Mouse (Mus musculus): ENCODE results near the gene Tmem201. TPM values are rescaled to one million over a fixed set of nuclear protein-coding genes. Genes with fewer than 3 reads are reported as not detected.

The Tmem201 gene
- total and polyA plus RNA-seq, 3 experiments, result 6.4 to 29.2 (median 16.2) TPM

DNA sequence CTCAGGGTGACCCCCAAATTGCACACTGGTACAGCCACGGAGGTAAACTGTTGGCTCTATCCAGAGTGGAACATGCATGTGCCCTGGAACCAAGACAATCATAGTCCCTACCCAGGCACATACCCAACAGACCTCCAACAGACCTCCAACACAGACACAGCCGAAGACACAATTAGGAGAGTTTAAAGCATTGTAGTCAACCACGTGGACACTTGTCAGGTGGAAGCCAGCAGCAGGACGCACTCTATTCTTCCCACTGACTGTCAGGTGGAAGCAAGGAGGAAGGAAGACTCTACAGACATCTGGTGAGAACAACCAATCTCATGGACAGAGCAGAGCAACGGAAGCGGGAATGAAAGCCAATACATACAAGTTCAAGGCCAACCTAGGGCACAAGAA is 72.2 kb downstream of the Tmem201 start:
- H3K36me3 ChIP-seq (replicated peaks in 1 of 2; ENCODE audit: control insufficient read depth in 1 of 2, insufficient read depth in 1 of 2, low read length in 1 of 2), result peaks cover 55 to 72% of the 10 kb centered on the region in 2 experiments
- no peaks in the 10 kb centered on the region for H3K27me3 ChIP-seq (replicated peaks)
- H3K27ac ChIP-seq (ENCODE audit: insufficient read depth, low read depth), result peak overlapping the region; percentile 91
- H3K4me2 ChIP-seq (ENCODE audit: insufficient read depth, low read depth, poor library complexity, severe bottlenecking), result peak overlapping the region; percentile 64
- peaks cover 16 to 87% of the 10 kb centered on the region in 2 experiments for H3K4me1 ChIP-seq (ENCODE audit: control insufficient read depth in 1 of 2, insufficient read depth in 2 of 2)
- in situ Hi-C loops (cut with MboI; ENCODE audit: low pct_ligation_motif_present, low pct_unique_long_range_greater_than_20kb, low sequenced_read_pairs), result no loop called here
- H3K4me3 ChIP-seq (replicated peaks in 1 of 3; ENCODE audit: low read depth in 2 of 3, low read length in 2 of 3, poor library complexity in 1 of 3), result no peak overlapping the region
- dilution Hi-C loops (cut with MboI; ENCODE audit: extremely low pct_ligation_motif_present, extremely low pct_unique_long_range_greater_than_20kb, low sequenced_read_pairs), result no loop called here
- TF ChIP-seq MXI1 (IDR thresholded peaks at IDR 0.05; ENCODE audit: low read depth, low read length) (0 out of 2 replicates have a peak, but pooled peaks have one; percentile 50), ZKSCAN1 (IDR thresholded peaks at IDR 0.05; ENCODE audit: borderline replicate concordance, low read depth, low read length) (no peak), MYC (IDR thresholded peaks at IDR 0.05; ENCODE audit: low read depth, low read length) (peak; percentile 69), MAX (IDR thresholded peaks at IDR 0.05; ENCODE audit: low read length) (peak; percentile 82), USF2 (conservative IDR thresholded peaks at IDR 0.05; ENCODE audit: low read depth, low read length) (no peak)
- DNase-seq (ENCODE audit: extremely low read depth), result no peak
- peaks cover 4% of the 10 kb centered on the region for H3K9me3 ChIP-seq (replicated peaks; ENCODE audit: low read length)
- peaks cover 36% of the 10 kb centered on the region for H3K79me2 ChIP-seq (replicated peaks; ENCODE audit: control insufficient read depth, extremely low read depth, insufficient read depth, poor library complexity, severe bottlenecking)
- H3K9ac ChIP-seq (ENCODE audit: insufficient read depth, low read depth), result peak overlapping the region; percentile 36; the same call in 1 of the 2 replicates

Other genes with a start within 250 kb of the Tmem201 start
- 5.7 and 5.9 TPM in 2 replicates for gene Ctnnbip1, start 219.8 kb downstream of the Tmem201 start, total RNA-seq (2012; rRNA removed)
- gene Ctnnbip1, start 219.8 kb downstream of the Tmem201 start, total RNA-seq (2014; rRNA removed), result 4.3 and 4.5 TPM in 2 replicates
- 5.7 and 8.4 TPM in 2 replicates for gene Ctnnbip1, start 219.8 kb downstream of the Tmem201 start, polyA plus RNA-seq (2012; ENCODE audit: insufficient read length, low read depth)
- 51.4 and 53.1 TPM in 2 replicates for gene Clstn1, start 151.6 kb downstream of the Tmem201 start, total RNA-seq (2012; rRNA removed)
- 26.4 and 27.7 TPM in 2 replicates for gene Clstn1, start 151.6 kb downstream of the Tmem201 start, total RNA-seq (2014; rRNA removed)
- gene Clstn1, start 151.6 kb downstream of the Tmem201 start, polyA plus RNA-seq (2012; ENCODE audit: insufficient read length, low read depth), result 35.2 and 36.9 TPM in 2 replicates
- gene Pik3cd, start 35.5 kb downstream of the Tmem201 start, total RNA-seq (2012; rRNA removed), result 84.0 and 95.0 TPM in 2 replicates
- gene Pik3cd, start 35.5 kb downstream of the Tmem201 start, total RNA-seq (2014; rRNA removed), result 57.0 and 60.3 TPM in 2 replicates
- gene Pik3cd, start 35.5 kb downstream of the Tmem201 start, polyA plus RNA-seq (2012; ENCODE audit: insufficient read length, low read depth), result 62.4 and 72.1 TPM in 2 replicates
- 24.4 and 25.3 TPM in 2 replicates for gene Slc25a33, start 36.2 kb upstream of the Tmem201 start, total RNA-seq (2012; rRNA removed)
- gene Slc25a33, start 36.2 kb upstream of the Tmem201 start, total RNA-seq (2014; rRNA removed), result 32.3 and 35.5 TPM in 2 replicates
- 32.4 and 33.3 TPM in 2 replicates for gene Slc25a33, start 36.2 kb upstream of the Tmem201 start, polyA plus RNA-seq (2012; ENCODE audit: insufficient read length, low read depth)
- gene Spsb1, start 217.0 kb upstream of the Tmem201 start, total RNA-seq (2012; rRNA removed), result 0.04 and 0.34 TPM in 2 replicates
- 0.07 and 0.16 TPM in 2 replicates for gene Spsb1, start 217.0 kb upstream of the Tmem201 start, total RNA-seq (2014; rRNA removed)
- 0.16 and 0.19 TPM in 2 replicates for gene Spsb1, start 217.0 kb upstream of the Tmem201 start, polyA plus RNA-seq (2012; ENCODE audit: insufficient read length, low read depth)